Mouse (Mus musculus) heart, adult 2 months (tissue): ENCODE data around the gene Mrps9. TPM values are rescaled to one million over a fixed set of nuclear protein-coding genes. Genes with fewer than 3 reads are reported as not detected.

Experiments
- DNase-seq, 2 experiments: peaks; one replicate each; pipeline ENCODE4 v3.0.0; 2021
- H3K27ac ChIP-seq: fragments of 200-600 bp; 2 replicates; pipeline ENCODE4 v1.8.1; 2022
- H3K27me3 ChIP-seq: fragments of 200-500 bp; 2 replicates; pipeline ENCODE4 v1.6.1; 2012; ENCODE audit warnings: mild to moderate bottlenecking, low read length, inconsistent platforms, mixed read lengths; ENCODE audit not compliant: control insufficient read depth, insufficient read depth
- H3K36me3 ChIP-seq: fragments of 200-500 bp; 2 replicates; pipeline ENCODE4 v1.6.1; 2012; ENCODE audit warnings: low read length, inconsistent platforms; ENCODE audit not compliant: control insufficient read depth, insufficient read depth
- H3K4me1 ChIP-seq: fragments of 200-500 bp; 2 replicates; pipeline ENCODE4 v1.6.1; 2011; ENCODE audit warnings: low read length; ENCODE audit not compliant: control insufficient read depth, insufficient read depth
- H3K4me3 ChIP-seq: fragments of 200-600 bp; 2 replicates; pipeline ENCODE4 v1.8.1; 2022
- H3K79me2 ChIP-seq: fragments of 200-500 bp; replicated peaks from 2 replicates; pipeline ENCODE4 v1.6.1; 2012; ENCODE audit warnings: mild to moderate bottlenecking, inconsistent platforms, low read length, moderate library complexity, mixed read lengths; ENCODE audit not compliant: control insufficient read depth, insufficient read depth
- H3K9ac ChIP-seq: fragments of 200-500 bp; 2 replicates; pipeline ENCODE4 v1.6.1; 2012; ENCODE audit warnings: low read depth, mild to moderate bottlenecking, control low read depth, inconsistent platforms, low read length, mixed read lengths
- CTCF ChIP-seq: fragments of 200-600 bp; IDR thresholded peaks from 2 replicates; pipeline ENCODE4 v1.8.1; 2022; ENCODE audit warnings: antibody characterized with exemption, mild to moderate bottlenecking, moderate library complexity
- EP300 ChIP-seq: fragments of 200-500 bp; IDR thresholded peaks from 2 replicates; pipeline ENCODE4 v1.6.1; 2011; ENCODE audit warnings: low read depth, low read length, control low read depth; ENCODE audit not compliant: insufficient read depth
- POLR2A ChIP-seq: fragments of 200-500 bp; IDR thresholded peaks from 2 replicates; pipeline ENCODE4 v1.6.1; 2011; ENCODE audit warnings: mild to moderate bottlenecking, low read depth, low read length, control low read depth; ENCODE audit not compliant: insufficient read depth
- WGBS: fragments of 180-500 bp; shearing (Covaris S2); methylation state at CpG from one replicate; pipeline ENCODE4 v1.1.7; 2018; 5-methylcytosine and 5-hydroxymethylcytosine counted together
- intact Hi-C: fragments of 180-260 bp; cut with DNase I; formaldehyde crosslinking; loops from one replicate; pipeline ENCODE4 v1.15.1; 2025
- long read RNA-seq: library from polyadenylated mRNA; stranded (forward); transcript quantifications from one replicate; pipeline ENCODE4 v2.0.0, GENCODE M21; 2021
- polyA plus RNA-seq: library from polyadenylated mRNA; depleted of rRNA; stranded (reverse); fragments of >200 nt; gene quantifications from 2 replicates; pipeline ENCODE4 v1.2.3, GENCODE M21; 2012; rRNA removed
- total RNA-seq, 2 experiments: library from RNA; stranded (reverse); gene quantifications; 2 replicates each; pipeline ENCODE4 v1.2.3; 2021

The Mrps9 gene
- total RNA-seq (100 to 1,000 TPM in 1 of 2 experiments, 10 to 100 TPM in 1; 95.5 to 108 TPM), polyA plus RNA-seq (52.7 and 59.5 TPM in 2 replicates)
- long read RNA-seq, transcript Mrps9-201 (11 exons, 1,418 nt) = major isoform, 110 of 118 reads
- long read RNA-seq, partial matches to known transcripts = 0 of 118 reads
- long read RNA-seq, other reads (novel, unspliced or antisense) = 7 of 118 reads

DNA sequence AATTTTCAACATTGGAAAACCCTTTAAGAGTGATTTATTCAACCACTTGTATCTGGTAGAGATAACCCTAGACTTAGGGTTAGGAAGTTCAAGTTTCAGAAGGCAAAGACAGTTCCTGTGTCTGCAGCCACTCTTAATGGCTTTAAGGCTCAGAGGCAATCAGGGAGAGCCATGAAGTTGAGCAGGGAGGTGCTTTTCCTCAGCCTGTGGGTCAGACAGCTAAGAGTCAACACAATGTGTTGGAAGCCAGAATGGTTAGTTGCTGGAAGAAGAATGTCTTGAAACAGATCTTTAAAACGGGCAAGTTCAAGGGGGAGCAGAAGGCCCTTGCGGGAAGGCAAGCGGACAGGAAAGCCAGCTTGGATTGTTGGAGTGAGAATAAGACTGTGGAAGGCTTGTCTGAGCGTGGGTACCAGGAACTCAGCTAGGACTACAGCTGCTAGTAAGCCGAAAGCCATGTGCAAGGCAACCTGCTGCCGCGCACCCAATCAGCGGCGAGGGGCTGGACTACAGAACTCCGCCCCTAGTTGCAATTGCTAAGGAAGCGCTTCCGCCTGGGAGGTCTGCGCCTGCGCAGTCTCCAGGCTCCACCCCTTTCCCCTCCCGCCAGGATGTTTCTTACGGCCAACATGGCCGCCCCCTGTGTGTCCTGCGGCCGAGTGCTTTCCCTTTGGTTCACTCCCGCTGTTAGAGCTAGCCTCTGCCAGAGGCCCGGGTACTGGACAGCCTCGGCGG lies at the start of gene Mrps9:
TSS of gene Mrps9 (plus strand) at position 571 of the 735 bp plus-strand sequence.
- H3K27me3 ChIP-seq = no peaks in the 10 kb centered on the region
- H3K4me3 ChIP-seq = peak within 1 kb of the TSS; percentile 97
- peak; percentile 97 to 99 for DNase-seq
- H3K9ac ChIP-seq = peak within 1 kb of the TSS; percentile 74
- peaks cover 1% of the 10 kb centered on the region for H3K4me1 ChIP-seq
- TF ChIP-seq CTCF = no peak
- TF ChIP-seq EP300 = 0 out of 2 replicates have a peak, but pooled peaks have one; percentile 7
- peak; percentile 84 for TF ChIP-seq POLR2A
- intact Hi-C loops = loop anchor here (10.0 kb wide), 3 partner anchors 244 to 1254 kb away; partner anchors contain the start of genes AI597479, Tex30, Tgfbrap1 and Uxs1
- H3K27ac ChIP-seq = peak within 1 kb of the TSS; percentile 85
- H3K36me3 ChIP-seq = no peaks in the 10 kb centered on the region; the same call in 1 of the 2 replicates
- H3K79me2 ChIP-seq = no peaks in the 10 kb centered on the region
- under 1% methylated on average over 23 of the region's 23 CpGs for WGBS

DNA sequence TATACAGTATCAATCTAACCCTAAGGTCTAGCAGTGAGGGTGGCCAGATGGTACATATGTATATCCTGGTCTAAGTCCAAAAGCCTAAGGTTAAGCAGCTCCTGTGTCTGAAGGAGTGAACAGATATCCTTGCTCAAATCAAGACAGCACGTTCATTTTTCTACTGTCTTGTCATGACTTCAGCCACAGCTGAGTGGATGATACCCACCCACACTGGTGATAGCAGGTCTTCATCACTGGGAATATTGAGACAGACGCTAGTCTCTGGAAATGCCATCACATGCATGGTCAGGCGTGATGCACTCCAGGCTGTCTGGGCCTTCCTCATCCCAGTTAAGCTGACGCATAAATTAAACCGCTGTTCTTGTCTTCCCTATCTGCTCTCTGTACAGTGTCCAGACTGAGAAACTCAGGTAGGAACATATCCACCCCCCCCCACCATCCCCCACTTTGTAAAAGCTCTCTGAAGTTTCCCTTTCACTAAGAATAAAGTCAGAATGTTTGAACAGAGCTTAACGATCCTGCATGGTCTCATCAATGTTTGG lies 37.7 kb upstream of the Mrps9 start:
- intact Hi-C loops = no loop called here
- 78% methylated on average over 6 of the region's 6 CpGs for WGBS
- H3K79me2 ChIP-seq = no peaks in the 10 kb centered on the region

DNA sequence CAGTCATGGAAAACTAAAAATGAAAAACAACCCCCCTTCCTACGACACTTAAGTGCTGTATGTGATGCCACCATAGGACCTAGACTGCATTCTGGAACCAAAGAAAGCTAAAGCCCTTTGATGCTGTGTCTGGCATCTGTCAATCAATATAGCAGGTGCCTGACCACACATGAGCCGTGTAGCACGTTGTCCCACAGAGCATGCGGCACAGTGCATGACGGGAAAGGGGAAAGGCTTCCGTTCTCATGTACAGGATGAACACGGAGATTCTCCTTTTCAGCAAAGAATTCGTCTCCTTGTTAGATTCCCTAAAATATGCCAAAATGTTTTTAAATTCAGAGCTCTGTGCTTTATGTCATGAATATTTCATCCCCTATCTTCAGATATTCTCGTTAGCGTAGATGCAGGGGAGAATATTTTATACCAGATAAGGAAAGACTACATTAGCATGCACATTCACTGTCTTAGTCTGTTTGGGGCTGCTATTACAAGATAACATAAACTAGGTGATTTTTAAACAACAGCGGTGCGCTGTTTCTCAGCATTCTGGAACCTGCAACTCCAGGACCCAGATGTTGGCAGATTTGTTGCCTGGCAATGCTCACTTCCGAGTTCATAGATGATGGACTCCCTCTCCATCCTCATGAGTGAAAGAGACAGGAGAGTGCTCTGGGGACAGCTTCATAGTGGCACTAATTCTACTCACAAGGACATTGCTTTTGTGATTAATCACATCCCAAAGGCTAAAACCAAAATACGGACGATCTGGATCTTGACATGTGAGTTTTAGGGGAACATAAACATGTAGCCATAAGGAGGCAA lies 36.0 kb upstream of the Mrps9 start:
- H3K4me3 ChIP-seq = no peak overlapping the region
- no peaks in the 10 kb centered on the region for H3K36me3 ChIP-seq
- 83% methylated on average over 15 of the region's 15 CpGs for WGBS
- TF ChIP-seq POLR2A = no peak
- no peak for TF ChIP-seq CTCF
- no peak for TF ChIP-seq EP300
- H3K4me1 ChIP-seq = no peaks in the 10 kb centered on the region
- no peak overlapping the region for H3K27ac ChIP-seq
- no peak overlapping the region for H3K9ac ChIP-seq
- H3K79me2 ChIP-seq = no peaks in the 10 kb centered on the region
- intact Hi-C loops = no loop called here
- no peaks in the 10 kb centered on the region for H3K27me3 ChIP-seq
- DNase-seq = no peak

More for the DNA sequence above, 37.7 kb upstream of the Mrps9 start:
- Histone ChIP-seq H3K36me3 (no peaks in the 10 kb centered on the region), H3K27me3 (no peaks in the 10 kb centered on the region), H3K4me1 (no peaks in the 10 kb centered on the region), H3K9ac (no peak overlapping the region), H3K4me3 (no peak overlapping the region), H3K27ac (no peak overlapping the region)
- TF ChIP-seq EP300 (no peak), POLR2A (no peak), CTCF (no peak)
- no peak for DNase-seq

DNA sequence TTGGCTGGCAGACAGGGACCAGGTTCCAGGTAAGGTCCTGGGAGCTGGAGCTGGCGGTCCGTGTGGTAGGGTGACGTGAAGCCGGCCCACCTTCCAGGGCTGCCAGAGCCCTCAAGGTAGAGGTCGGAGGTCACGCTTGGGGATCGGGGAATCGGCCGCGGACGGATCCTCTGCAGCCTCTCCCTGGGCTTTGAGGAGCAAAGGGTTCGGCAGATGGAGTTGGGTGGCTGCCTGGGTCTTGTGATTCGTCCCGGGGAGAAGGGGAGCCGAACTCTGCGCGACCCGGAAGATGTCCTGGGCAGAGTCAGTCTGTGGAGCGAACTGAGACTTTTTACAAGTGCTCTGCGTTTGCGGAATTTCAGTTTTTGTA lies 350 bp downstream of the Mrps9 start:
- intact Hi-C loops = loop anchor here (10.0 kb wide), 3 partner anchors 243 to 1253 kb away; partner anchors contain the start of genes AI597479, Tex30, Tgfbrap1 and Uxs1
- Histone ChIP-seq H3K9ac (peak overlapping the region; percentile 74), H3K36me3 (no peaks in the 10 kb centered on the region; the same call in 1 of the 2 replicates), H3K27ac (peak overlapping the region; percentile 85), H3K79me2 (no peaks in the 10 kb centered on the region; the same call in 1 of the 2 replicates), H3K27me3 (no peaks in the 10 kb centered on the region), H3K4me3 (peak overlapping the region; percentile 97), H3K4me1 (peaks cover 1% of the 10 kb centered on the region)
- under 1% methylated on average over 21 of the region's 21 CpGs for WGBS
- no peak for DNase-seq
- TF ChIP-seq CTCF (no peak), EP300 (no peak), POLR2A (no peak)

DNA sequence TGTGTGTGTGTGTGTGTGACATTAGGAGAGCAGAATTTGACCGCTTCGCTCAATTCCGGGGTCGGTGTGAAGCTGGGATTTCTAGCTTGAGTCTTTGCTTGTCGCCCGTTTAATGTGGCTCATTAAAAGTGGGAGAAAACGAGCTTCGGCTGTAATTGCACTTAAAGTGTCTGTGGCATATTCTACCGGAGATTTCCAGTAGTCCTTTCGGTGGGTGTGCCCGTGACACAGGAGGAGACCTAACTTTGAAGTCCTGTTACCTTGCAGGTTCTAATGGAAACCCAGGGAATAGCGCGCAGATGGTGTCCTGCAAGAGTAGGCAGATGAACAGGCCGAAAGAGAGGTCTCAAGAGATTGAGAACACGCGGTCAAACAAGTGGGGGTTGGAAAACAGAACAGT lies 777 bp downstream of the Mrps9 start:
- TF ChIP-seq EP300 = no peak
- no peaks in the 10 kb centered on the region; the same call in 1 of the 2 replicates for H3K79me2 ChIP-seq
- peak overlapping the region; percentile 97 for H3K4me3 ChIP-seq
- H3K36me3 ChIP-seq = no peaks in the 10 kb centered on the region; the same call in 1 of the 2 replicates
- no peak overlapping the region for H3K27ac ChIP-seq
- H3K9ac ChIP-seq = peak overlapping the region; percentile 74
- no peak for DNase-seq
- 4% methylated on average over 16 of the region's 16 CpGs for WGBS
- peaks cover 1% of the 10 kb centered on the region for H3K4me1 ChIP-seq
- no peaks in the 10 kb centered on the region for H3K27me3 ChIP-seq
- intact Hi-C loops = loop anchor here (10.0 kb wide), 3 partner anchors 243 to 1253 kb away; partner anchors contain the start of genes AI597479, Tex30, Tgfbrap1 and Uxs1
